Mouse (Mus musculus) left cerebral cortex, adult 18-20 months (tissue): Measurements from ENCODE around the gene Zc3h18. TPM values are rescaled to one million over a fixed set of nuclear protein-coding genes. Genes with fewer than 3 reads are reported as not detected.

Experiments used
- DNase-seq, 2 experiments: peaks; one replicate each; pipeline ENCODE4 v3.0.0; 2021 to 2022; ENCODE audit warnings: low spot score in 2 of 2, mixed read lengths in 1 of 2
- long read RNA-seq, 2 experiments: library from polyadenylated mRNA; stranded (forward); transcript quantifications; one replicate each; pipeline ENCODE4 v2.0.0; 2021
- total RNA-seq, 2 experiments: library from RNA; stranded (reverse); gene quantifications; 2 replicates each; pipeline ENCODE4 v1.2.3; 2021

Zc3h18 gene
- total RNA-seq, result 10 to 100 TPM; 41.2 to 42.4 TPM
- long read RNA-seq, experiment 1, transcript Zc3h18-202 (18 exons, 3,705 nt), result major isoform, 20 of 42 reads
- long read RNA-seq, experiment 1, partial matches to known transcripts, result 6 of 42 reads
- long read RNA-seq, experiment 1, other reads (novel, unspliced or antisense), result 14 of 42 reads
- long read RNA-seq, experiment 2, transcript Zc3h18-202 (18 exons, 3,705 nt), result major isoform, 12 of 33 reads
- long read RNA-seq, experiment 2, partial matches to known transcripts, result 8 of 33 reads
- long read RNA-seq, experiment 2, other reads (novel, unspliced or antisense), result 12 of 33 reads

DNA sequence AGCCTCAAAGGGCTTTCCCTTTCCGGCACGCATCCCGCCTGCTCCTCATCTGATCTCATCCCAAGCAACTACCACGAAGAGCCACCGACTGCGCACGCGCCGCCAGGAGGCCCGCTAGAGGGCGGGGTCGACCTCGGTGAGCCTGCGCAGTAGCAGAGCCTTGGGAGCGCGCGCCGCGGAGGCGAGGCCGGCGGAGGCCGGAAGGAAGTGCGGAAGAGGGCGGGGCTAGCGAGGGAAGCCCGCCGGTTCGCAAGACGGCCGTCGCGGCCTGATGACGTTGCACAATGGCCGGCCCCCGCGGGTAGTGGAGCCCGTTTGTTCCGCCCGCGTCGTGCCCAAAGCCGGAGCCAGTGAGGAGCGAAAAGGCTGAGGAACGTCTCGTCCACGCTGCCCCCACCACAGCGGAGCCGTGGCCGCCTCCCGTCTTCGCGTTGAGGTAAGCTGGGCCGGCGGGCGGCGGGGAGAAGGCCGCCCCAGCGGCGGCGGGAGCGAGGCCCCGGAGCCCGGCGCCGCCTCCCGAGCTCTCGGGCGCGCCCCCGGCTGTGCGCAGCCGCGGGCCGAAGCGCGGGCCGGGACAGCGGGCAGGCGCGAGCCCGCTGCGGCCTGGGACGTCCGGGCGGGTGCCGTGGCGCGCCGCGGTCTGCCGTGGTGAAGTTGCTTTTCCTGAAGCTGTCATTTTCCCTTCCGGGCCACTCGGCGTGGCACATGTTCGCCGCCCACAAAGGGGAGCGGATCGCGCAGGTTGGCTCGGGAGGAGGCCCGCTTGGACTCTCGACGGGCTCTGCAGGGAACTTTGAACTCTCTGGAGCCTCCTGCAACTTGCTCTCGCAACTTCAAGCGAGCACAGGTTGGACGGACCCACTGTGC is at the start of gene Zc3h18:
Gene Zc3h18, plus strand, starts transcription at position 245 of the 867 bp plus-strand sequence.
- DNase-seq, result peak; percentile 100

DNA sequence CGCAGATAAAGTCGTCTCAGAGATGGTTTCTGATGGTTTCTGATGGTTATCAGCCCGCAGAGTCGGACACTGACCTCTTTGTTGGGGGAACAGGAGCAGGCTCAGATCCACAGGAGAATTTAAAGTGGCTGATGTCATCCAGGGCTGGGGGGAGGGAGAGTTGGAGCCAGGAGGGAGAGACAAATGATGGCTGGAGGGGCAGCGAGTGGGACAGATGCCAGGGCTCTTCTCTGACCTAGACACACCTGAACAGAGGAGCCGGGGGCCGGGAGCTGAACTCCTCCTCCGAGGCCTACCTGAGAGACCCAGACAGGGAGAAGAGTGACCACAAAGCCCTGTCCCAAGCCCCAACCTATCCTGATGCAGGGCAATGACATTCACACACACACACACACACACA is 47.3 kb upstream of the Zc3h18 start:
- no peak for DNase-seq

DNA sequence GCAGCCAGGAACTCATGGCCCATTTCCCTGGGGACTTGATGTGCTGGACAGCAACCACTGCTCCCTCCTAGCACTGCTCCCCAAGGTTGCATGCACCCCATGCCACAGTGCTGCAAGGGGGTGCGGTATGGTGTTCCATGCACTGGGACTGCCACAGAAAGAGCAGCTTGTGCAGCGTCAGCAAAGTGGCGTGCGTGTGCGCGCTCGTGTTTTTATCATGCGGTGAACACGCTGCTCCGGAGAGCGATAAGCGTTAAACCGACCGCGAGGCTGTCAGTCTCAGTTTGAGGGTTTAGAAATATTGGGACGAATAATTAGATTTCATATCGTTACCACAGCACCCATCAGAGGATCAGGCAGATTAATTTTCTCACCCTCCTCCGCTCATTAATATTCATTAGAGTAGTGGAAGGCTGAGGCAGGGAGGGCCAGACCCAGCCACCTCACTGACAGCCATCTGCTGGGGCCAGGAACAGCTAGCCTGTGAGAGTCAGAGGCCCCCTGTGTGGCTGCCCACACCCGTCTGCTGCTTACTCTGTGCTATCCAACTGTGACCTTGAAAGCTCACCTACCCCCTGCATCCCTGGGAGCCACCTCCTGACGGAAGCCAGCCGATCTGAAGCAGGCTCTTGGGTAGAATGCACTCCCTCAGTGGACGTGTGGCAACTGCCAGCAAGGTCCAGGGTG is 46.7 kb upstream of the Zc3h18 start:
- DNase-seq, result no peak

DNA sequence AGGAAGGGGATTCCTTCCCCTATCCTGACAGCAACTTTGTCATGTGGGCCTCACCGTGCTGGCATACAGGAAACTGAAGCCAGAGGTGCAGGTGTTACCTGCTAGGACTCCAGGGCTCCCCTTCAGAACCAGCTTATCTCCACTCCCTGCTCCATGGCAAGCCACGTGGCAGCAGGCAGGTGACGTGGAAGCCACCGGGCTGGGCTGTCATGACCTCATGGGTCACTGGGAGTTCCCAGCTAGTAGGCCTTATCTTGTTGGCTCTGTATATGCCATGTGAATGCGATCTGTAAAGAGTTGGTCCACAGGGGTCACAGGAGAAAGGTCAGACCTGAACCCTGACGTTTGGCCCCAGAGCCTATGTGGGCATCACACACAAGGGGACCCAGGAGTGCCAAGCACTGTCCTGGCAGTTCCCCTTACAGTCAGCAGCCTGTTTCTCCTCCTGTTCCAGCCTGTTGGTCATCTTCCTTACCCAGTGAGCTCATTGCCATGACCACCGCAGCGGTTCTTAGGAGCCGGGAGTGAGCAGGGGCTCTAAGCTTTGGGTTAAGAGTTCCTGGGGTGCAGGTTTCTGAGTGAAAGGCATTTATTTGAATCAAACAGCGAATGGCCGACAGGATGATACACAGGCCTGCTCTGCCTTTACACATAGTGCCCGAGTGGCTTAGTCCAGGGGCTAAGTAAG is 45.8 kb upstream of the Zc3h18 start:
- no peak for DNase-seq

DNA sequence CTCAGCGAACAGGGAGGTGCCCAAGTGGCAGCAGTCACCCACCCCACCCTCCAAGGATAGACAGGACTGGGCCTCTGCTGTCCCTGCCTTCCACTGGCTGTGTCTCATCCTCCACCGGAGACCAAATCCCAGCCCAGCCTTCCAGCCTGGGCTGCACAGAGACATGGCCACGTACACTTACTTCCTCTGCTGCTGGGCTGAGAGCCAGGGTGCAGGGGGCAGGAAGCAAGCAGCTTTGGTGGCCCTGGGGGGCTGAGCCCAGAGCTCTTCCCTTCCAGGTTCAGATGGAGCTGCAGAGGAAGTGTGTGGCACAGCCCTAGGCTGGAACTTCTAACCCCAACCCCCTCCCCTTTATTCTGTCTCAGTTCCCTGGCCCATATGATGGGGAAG is 45.3 kb upstream of the Zc3h18 start:
- no peak for DNase-seq

DNA sequence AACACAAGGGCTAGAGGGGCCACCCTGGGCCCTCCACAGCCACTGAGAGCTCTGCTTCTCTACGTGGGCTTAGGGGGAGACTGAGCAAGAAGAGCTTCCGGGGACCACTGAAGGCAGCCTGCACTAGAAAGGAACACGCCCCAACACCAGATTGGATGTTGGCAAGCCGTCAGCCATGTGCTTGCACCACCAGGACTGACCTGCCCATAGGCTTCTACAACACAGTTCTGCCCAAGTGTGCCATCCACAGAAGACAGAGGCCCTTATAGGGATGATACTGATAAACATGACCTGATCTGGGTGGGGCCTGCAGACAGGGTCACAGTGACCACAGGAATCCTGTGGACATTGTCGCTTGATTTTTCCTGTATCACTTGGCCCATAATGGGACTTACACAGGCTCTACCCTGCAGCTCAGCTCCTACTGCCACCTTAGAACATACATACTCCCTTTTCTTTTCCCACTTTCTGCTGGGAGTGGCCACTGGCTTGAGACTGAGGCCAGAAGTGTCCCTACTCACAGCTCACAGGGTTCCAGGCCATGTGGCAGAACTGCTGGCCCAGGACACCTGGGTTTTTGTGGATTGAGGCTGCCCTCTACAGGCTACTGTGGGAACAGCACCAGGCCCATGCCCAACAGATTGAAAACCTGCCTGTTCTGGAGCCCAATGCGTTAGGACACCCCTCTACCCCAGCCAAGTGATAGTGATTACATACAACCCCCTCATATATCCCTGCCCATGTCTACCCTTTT is 43.5 kb upstream of the Zc3h18 start:
- DNase-seq, result peak; percentile 77 to 83

DNA sequence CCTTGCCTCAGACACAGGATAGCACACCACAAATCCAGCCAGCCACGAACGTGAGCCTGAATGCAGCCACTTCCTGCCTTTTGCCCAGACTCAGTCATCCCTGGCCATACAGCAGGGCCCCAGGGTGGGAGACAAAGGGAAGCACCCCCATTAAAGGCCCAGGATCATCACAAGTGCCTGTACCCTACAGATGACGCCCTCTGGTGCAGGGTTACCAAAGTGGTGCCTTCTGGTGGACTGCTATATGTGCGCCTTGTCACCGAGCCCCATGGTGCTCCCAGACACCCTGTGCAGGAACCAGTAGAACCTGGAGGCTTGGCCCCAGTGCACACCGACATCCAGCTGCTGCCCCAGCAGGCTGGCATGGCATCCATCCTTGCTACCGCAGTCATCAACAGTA is 42.9 kb upstream of the Zc3h18 start:
- DNase-seq, result no peak

DNA sequence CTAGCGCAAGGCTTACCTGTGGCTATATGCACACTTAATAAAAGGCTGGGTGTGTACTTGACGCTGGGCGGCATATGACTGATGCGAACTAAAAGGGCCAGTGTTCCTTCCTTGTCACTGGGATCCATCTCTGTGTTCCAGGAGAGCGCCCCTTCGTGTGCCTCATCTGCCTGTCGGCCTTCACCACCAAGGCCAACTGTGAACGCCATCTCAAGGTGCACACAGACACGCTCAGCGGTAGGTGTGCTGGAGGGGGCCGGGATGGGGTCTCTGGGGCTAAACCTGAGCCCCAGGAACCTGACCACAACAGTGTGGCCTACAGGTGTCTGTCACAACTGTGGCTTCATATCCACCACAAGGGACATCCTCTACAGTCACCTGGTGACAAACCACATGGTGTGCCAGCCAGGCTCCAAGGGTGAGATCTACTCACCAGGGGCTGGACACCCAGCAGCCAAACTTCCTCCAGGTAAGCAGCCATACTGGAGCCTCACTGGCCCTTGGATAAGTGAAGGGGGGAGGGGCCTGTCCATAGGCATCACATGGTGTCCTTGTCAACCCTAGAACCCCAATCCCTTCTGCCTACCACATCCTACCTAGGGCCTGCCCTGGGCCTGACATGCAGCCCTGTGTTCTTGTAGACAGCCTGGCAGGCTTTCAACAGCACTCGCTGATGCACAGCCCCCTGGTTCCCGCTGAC is 41.5 kb upstream of the Zc3h18 start:
- DNase-seq, result no peak

DNA sequence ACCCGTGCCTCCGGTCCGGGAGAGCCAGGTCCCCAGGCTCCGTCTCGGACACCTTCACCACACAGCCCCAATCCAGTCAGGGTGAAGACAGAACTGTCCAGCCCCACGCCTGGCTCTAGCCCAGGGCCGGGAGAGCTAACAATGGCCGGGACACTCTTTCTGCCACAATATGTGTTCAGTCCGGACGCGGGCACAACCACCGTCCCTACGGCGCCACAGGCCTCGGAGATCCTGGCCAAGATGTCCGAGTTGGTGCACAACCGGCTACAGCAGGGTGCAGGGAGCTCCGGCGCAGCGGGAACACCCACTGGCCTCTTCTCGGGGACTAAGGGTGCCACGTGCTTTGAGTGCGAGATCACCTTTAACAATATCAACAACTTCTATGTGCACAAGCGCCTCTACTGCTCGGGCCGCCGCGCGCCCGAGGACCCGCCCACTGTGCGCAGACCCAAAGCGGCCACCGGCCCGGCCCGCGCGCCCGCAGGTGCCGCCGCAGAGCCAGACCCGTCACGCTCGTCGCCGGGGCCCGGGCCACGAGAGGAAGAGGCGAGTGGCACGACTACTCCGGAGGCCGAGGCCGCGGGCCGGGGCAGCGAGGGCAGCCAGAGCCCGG is 40.7 kb upstream of the Zc3h18 start:
- DNase-seq, result no peak

DNA sequence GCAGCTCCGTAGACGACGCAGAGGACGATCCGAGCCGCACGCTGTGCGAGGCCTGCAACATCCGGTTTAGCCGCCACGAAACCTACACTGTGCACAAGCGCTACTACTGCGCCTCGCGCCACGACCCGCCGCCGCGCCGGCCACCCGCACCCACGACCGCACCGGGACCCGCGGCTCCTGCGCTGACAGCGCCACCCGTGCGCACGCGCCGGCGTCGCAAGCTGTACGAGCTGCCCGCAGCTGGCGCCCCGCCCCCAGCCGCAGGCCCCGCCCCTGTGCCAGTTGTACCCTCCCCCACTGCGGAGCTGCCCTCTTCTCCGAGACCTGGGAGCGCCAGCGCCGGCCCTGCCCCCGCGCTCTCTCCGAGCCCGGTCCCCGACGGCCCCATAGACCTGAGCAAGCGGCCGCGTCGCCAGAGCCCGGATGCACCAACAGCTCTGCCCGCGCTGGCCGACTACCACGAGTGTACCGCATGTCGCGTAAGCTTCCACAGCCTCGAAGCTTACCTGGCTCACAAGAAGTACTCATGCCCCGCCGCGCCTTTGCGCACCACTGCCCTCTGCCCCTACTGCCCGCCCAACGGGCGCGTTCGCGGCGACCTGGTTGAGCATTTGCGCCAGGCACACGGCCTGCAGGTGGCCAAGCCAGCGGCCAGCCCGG is 40.0 kb upstream of the Zc3h18 start:
- peak in 1 of 2 experiments; percentile 51 for DNase-seq

DNA sequence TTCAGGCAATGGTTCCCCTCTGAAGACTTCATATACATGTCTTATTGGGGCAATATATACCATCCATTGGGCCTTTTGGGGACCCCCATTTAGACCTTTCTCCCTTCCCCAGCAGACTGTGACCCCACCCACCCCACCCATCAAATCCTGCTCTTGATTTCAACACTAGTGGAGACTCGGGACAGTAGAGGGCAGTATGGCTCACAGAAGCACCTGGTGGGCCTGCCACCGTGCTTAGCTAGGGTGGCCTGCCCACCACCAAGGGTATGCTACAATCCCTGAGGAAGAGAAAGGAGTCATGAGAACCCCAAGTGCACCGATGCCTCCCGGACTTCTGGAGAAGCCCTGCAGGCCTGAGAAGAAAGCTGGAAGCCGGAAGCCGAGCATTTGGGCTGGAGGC is 37.6 kb upstream of the Zc3h18 start:
- no peak for DNase-seq

DNA sequence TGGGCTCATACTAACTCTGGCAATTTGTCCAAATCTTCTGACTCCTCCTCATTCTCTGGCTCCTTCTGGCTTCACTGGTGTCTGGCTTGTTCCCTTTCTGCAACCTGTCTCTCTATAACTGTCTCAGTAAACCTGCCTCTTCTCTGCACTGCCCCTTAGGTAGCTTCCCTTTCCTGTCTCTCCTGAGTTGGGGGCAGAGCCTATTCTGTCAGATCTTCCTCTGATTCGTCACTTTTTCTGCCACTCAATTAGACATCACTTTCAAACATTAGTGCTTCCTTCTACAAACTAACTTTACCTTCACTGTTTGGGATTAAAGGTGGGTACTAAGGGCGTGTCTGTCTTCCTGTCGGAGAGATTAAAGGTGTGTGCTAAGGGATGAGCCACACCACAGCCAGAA is 35.6 kb upstream of the Zc3h18 start:
- DNase-seq, result no peak

DNA sequence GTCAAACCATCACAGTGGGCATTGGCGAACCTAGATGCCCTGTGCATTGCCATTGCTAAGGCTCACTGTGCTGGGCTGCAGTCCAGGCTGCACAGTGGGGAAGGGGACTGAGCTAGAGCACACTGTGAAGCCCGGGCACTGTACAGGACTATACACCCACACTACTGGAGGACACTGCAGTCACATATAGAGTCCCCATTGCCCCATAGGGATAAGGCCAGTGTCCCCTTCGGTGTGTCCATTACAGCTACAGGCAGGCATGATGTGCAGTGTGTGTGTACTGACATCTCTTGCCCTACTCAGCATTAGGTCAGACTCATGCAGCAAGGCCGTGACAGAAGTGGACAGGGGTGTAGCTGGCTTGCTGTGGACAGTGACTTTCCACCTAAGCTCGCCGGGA is 34.6 kb upstream of the Zc3h18 start:
- no peak for DNase-seq

DNA sequence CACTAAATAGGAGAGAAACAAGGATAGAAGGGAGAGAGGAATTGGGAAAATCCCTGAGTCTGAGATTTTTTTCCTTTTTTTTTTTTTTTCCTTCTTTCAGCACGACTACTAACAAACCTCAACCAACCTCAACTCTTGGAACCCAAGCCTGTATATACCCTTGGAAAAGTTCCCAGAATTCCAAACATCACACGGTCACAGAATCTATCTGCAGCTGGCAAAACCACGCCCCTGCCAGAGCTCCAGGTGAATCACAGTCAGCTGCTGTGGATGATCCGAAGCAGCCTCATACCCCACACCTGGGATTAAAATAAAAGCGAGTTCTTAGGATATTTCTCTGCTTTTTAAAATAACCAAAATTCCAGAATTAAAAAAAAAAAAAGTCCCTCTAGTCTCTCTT is 34.0 kb upstream of the Zc3h18 start:
- no peak for DNase-seq

DNA sequence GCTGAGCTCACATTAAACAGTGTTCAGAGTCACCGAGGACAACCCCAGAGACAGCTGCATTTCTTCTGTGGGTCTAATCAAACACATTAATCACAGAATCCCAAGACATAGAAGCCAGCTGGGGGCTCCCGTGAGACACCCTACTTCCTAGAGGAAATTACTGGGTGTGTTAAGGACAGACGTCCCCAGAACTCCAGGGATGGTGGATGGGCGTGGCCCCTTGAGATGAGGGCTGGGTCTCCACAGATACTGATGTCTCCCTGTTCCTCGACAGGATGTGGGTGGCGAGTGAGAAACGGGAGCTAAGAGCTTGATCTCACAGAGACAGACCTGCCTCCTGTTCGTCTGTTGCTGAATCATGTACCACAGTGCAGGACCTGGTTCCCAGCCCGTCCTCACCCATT is 33.6 kb upstream of the Zc3h18 start:
- DNase-seq, result peak; percentile 42 to 50

DNA sequence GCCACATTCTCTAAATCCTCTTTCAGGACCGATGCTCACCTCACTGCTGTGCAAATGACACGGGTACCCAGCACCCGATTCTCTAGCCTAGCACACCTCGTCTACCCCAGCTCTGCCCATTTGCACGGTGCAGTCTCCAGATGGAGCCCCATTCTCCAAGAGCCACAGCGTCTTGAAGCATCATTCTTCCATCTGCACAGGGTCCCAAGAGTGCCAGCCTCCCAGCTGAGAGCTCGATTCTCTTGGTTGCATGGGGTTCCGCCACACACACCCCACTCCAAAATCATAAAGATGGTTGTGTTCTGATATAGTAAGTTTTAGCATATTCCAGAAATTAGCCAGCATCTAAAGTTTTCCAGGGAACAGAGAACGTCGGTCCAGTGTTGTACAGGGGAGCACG is 33.1 kb upstream of the Zc3h18 start:
- no peak for DNase-seq

DNA sequence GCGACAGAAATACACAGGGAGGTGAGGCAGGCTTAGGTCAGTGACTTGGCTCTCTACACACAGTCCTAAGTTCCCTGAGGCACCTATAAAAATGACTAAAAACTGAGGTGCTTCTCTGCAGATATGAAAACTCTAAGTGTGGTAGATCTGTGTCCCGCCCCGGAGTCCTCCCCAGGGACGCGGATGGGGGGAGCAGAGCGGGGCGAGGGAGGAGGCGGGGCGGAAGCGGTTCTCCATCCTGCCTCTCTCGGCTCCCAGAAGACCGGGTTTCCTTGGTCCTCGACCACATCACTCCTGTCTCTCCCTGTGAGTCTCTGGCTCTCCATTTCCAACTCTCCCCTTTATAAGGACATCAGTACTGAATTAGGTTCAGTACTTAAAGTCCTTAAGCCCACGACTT is 32.7 kb upstream of the Zc3h18 start:
- no peak for DNase-seq

DNA sequence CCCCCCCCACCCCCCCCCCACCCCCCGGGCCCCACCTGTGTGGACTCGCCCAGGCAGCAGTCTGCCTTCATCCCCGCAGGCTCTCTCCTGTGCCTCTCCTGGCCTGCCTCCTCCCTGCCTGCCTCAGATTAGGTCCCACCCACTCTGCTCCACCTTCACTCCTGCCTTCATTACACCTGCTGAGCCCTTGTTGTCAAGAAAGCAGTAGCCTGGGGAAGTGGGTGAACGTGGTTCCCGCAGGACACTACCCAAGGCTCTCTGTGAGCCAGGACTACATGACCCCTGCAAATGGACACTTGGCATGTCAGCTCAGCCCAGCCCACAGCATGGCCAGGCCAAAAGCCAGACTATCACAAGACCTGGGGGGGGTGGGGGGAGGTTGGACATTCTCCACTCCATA is 32.2 kb upstream of the Zc3h18 start:
- no peak for DNase-seq
